Mouse (Mus musculus): Measurements from ENCODE around the gene Ryr2. TPM values are rescaled to one million over a fixed set of nuclear protein-coding genes. Genes with fewer than 3 reads are reported as not detected.

The Ryr2 gene
- polyA plus RNA-seq, 1 experiment from 2014 or later = 1.1 TPM

DNA sequence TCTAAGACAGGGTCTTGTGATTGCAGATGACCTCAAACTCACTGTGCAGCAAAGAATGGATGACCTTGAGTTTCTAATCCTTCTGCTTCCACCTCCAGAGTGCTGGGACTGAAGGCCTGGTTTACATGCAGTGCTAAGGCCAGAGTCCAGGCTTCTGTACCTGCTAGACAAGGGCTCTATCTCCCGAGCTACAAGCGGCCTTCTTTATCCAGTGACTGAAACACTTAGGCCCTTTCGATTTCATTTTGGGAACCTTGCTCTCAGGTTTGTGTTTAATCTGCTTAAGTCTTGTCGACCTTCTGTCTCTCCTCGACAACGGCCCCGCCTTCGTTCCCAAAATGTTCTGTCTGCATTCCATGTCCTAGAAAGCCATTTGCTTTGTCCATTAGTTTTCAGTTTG is 8.8 kb upstream of the Ryr2 start:
- Histone ChIP-seq H3K9me3 (no peaks in the 10 kb centered on the region), H3K4me1 (no peaks in the 10 kb centered on the region), H3K4me3 (replicated peaks) (no peak overlapping the region), H3K4me2 (no peak overlapping the region), H3K36me3 (no peaks in the 10 kb centered on the region), H3K27me3 (replicated peaks) (no peaks in the 10 kb centered on the region), H3K9ac (no peak overlapping the region), H3K27ac (no peak overlapping the region)
- ATAC-seq (ENCODE audit: insufficient read depth, low FRiP score, low read depth) = no peak
- WGBS = 82% methylated on average over 8 of the region's 8 CpGs

DNA sequence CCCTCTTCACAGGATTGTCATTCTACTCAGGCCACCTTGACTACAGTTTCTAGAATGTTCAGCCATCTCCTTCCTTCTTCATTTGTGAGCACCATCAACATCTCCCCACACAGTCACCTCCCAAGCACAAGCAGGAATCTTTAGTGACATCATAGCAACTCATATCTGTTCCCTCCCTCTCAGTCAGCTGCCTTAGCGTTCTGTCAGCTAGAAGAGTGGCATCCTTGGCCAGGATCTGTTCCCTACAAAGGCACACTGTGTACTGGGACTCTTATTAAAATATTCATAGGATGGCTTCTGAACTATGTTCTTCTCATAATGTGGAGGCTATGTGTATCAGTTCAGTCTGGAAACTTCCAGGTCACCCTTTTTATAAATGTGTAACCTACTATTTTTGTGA is 8.1 kb upstream of the Ryr2 start:
- no peak overlapping the region for H3K27ac ChIP-seq
- no peaks in the 10 kb centered on the region for H3K27me3 ChIP-seq (replicated peaks)
- ATAC-seq (ENCODE audit: insufficient read depth, low FRiP score, low read depth) = no peak
- no peaks in the 10 kb centered on the region for H3K36me3 ChIP-seq
- WGBS = 62% methylated on average over 1 of the region's 1 CpGs
- no peak overlapping the region for H3K9ac ChIP-seq
- H3K4me2 ChIP-seq = no peak overlapping the region
- no peaks in the 10 kb centered on the region for H3K9me3 ChIP-seq
- H3K4me3 ChIP-seq (replicated peaks) = no peak overlapping the region
- H3K4me1 ChIP-seq = no peaks in the 10 kb centered on the region

DNA sequence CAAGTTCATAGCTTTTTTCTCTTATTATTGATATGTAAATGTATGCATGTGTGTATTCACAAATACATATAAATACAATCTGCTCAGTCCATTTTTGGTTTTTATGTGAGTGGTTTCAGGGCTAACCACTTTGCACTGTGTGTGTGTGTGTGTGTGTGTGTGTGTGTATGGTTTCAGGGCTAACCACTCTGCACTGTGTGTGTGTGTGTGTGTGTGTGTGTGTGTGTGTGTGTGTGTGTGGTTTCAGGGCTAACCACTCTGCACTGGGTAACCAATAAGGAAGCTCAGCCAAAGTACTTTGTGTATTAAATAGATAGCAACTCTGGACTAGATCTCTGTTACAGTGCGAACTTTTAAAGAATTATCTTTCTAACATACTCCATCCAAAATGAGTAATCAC is 2.2 kb upstream of the Ryr2 start:
- Histone ChIP-seq H3K9ac (no peak overlapping the region), H3K9me3 (no peaks in the 10 kb centered on the region), H3K4me2 (no peak overlapping the region), H3K4me3 (replicated peaks) (no peak overlapping the region), H3K27me3 (replicated peaks) (peaks cover 27% of the 10 kb centered on the region), H3K36me3 (no peaks in the 10 kb centered on the region), H3K27ac (no peak overlapping the region), H3K4me1 (peaks cover 7% of the 10 kb centered on the region; the same call in 1 of the 2 replicates)
- 88% methylated on average over 1 of the region's 1 CpGs for WGBS
- no peak for ATAC-seq (ENCODE audit: insufficient read depth, low FRiP score, low read depth)

DNA sequence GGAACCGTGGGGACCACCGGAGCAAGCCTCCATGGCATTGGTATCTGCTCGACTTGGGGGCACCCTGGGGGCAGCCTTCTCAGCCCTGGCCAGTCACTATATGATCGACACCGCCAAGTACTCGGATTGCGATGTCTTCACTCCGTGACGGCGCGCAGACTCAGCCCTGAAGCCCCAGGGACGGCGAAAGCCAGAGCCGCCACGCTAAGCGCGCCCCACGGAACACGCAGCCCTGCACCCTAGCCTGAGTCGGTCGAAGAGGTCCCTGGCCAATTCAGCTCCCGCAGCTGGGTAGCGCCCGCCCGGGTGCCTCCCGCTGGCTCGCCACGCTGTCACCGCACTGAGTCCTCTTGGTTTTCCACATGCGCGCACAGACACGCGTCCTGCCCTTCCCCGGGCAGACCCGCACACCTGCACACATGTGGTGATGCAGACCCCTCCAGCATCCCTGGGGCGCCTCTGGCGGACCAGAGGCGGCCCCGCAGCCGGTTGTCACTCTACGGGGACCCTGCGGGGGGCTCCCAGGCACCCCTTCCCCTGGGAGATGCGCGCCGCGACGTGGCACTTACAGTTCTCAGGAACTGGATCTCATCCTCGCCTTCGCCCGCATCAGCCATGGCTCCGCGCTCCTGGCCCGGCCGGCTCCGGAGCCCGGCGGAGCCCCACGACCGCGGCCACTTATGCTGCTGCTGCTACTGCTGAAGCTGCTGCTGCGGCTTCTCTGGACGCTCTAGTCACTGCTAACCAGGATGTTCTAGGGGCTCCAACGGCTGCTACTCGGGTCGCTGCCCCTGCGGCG is 716 bp downstream of the Ryr2 start:
- peaks cover 27% of the 10 kb centered on the region for H3K27me3 ChIP-seq (replicated peaks)
- ATAC-seq (ENCODE audit: insufficient read depth, low FRiP score, low read depth) = peak; percentile 33; the same call in 1 of the 2 replicates

DNA sequence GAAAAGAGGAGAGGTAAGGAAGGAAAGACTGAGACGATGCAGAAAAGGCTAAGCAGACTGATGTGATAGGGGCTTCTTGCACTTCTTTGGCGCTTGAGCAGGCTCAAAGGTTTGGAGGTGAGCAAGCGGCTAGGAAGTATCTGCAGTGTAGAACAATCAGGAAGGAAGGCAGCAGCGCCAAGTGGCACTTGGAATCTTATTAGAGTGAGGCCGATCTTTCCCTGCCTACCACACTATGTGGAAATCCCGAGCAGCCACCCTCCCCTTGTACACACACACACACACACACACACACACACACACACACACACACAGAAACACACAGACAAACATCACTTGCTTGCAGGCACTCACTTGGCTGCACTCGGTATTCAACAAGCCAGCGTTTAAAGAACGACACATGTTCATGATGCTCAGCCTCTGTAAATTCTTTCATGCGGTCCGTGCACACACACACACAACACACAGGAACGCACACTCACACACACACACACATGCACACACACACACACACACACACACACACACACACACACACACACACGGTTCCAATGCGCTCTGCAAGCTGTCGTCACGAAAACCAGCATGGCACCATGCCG is 1.4 kb downstream of the Ryr2 start:
- Histone ChIP-seq H3K4me3 (replicated peaks) (peak overlapping the region; percentile 55), H3K9me3 (no peaks in the 10 kb centered on the region), H3K36me3 (no peaks in the 10 kb centered on the region), H3K27ac (no peak overlapping the region), H3K4me1 (peaks cover 7% of the 10 kb centered on the region; the same call in 1 of the 2 replicates), H3K4me2 (peak overlapping the region; percentile 91), H3K9ac (no peak overlapping the region), H3K27me3 (replicated peaks) (peaks cover 27% of the 10 kb centered on the region)
- no peak for ATAC-seq (ENCODE audit: insufficient read depth, low FRiP score, low read depth)
- 10% methylated on average over 17 of the region's 17 CpGs for WGBS

More for the DNA sequence above, 716 bp downstream of the Ryr2 start:
- Histone ChIP-seq H3K36me3 (no peaks in the 10 kb centered on the region), H3K9ac (peak overlapping the region; percentile 17), H3K4me1 (peaks cover 7% of the 10 kb centered on the region; the same call in 1 of the 2 replicates), H3K9me3 (no peaks in the 10 kb centered on the region), H3K4me2 (peak overlapping the region; percentile 91), H3K4me3 (replicated peaks) (peak overlapping the region; percentile 55), H3K27ac (no peak overlapping the region)
- WGBS = under 1% methylated on average over 67 of the region's 67 CpGs

DNA sequence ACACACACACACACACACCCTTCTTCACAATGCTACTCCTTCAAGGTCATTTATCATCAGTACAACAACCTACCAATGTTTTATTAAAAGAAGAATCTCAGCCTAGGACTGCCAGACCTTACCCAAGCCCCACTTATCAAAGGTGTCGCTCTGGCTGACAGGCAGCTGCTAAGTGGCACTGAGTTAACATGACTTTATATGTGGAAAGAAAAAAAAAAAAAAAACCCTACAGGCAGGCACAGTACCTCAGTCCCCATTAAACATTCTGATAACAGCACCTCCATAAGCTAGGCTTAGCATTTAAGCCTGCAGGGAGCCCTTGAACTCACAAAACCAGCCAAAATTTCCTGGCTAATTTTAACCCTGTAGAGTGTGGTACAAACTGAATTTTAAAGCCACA is 2.4 kb downstream of the Ryr2 start:
- H3K36me3 ChIP-seq = no peaks in the 10 kb centered on the region
- no peak overlapping the region for H3K4me2 ChIP-seq
- H3K9me3 ChIP-seq = no peaks in the 10 kb centered on the region
- H3K4me1 ChIP-seq = peaks cover 7% of the 10 kb centered on the region; the same call in 1 of the 2 replicates
- no peak overlapping the region for H3K27ac ChIP-seq
- no peak overlapping the region for H3K4me3 ChIP-seq (replicated peaks)
- no peak for ATAC-seq (ENCODE audit: insufficient read depth, low FRiP score, low read depth)
- no peak overlapping the region for H3K9ac ChIP-seq
- 26% methylated on average over 1 of the region's 1 CpGs for WGBS
- H3K27me3 ChIP-seq (replicated peaks) = peaks cover 27% of the 10 kb centered on the region

DNA sequence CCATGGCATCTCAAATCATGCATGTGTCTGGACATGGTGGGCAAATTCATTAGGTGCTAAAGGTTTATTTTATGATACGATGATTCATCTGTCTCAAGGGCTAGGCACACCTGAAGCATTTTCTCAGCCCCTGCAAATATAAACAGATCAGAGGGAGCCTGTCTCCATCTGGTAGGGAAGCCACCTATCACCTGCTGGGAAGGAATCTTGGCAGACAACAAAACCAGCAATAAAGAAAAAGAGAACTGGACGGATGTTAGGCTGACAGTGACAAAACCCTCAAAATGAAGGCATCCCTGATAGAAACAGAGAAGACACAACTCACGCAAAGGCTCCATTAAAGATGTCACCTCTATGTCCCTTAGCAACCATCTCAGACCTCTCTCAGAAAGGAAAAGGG is 3.7 kb downstream of the Ryr2 start:
- Histone ChIP-seq H3K9ac (no peak overlapping the region), H3K4me1 (peaks cover 7% of the 10 kb centered on the region; the same call in 1 of the 2 replicates), H3K27me3 (replicated peaks) (peaks cover 27% of the 10 kb centered on the region), H3K36me3 (no peaks in the 10 kb centered on the region), H3K9me3 (no peaks in the 10 kb centered on the region), H3K4me2 (no peak overlapping the region), H3K27ac (no peak overlapping the region), H3K4me3 (replicated peaks) (no peak overlapping the region)
- ATAC-seq (ENCODE audit: insufficient read depth, low FRiP score, low read depth) = no peak
- WGBS = 62% methylated on average over 3 of the region's 3 CpGs

DNA sequence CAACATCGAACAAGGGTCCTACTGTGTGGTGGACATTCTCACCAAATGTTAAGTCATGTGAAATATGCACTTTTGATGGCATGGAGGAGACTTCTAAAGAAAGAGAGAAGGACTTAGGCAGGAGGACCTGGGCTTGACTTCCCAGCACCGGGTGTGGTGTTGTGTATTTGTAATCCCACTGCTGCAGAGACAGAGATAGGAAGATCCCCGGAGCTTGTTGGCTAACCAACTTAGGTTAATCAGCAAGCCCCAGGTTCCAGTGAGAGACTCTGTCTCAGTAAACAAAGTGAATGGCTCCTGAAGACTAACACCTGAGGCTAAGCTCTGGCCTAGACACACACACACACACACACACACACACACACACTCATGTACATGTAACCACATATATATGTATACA is 7.3 kb downstream of the Ryr2 start:
- H3K9me3 ChIP-seq = no peaks in the 10 kb centered on the region
- H3K4me3 ChIP-seq (replicated peaks) = no peak overlapping the region
- 75% methylated on average over 3 of the region's 3 CpGs for WGBS
- 0 out of 2 replicates have a peak, but pooled peaks cover 2% of the 10 kb centered on the region for H3K27me3 ChIP-seq (replicated peaks)
- no peak overlapping the region for H3K4me2 ChIP-seq
- no peak overlapping the region for H3K27ac ChIP-seq
- ATAC-seq (ENCODE audit: insufficient read depth, low FRiP score, low read depth) = 0 out of 2 replicates have a peak, but pooled peaks have one; percentile 47
- no peak overlapping the region for H3K9ac ChIP-seq
- no peaks in the 10 kb centered on the region for H3K36me3 ChIP-seq
- no peaks in the 10 kb centered on the region for H3K4me1 ChIP-seq

DNA sequence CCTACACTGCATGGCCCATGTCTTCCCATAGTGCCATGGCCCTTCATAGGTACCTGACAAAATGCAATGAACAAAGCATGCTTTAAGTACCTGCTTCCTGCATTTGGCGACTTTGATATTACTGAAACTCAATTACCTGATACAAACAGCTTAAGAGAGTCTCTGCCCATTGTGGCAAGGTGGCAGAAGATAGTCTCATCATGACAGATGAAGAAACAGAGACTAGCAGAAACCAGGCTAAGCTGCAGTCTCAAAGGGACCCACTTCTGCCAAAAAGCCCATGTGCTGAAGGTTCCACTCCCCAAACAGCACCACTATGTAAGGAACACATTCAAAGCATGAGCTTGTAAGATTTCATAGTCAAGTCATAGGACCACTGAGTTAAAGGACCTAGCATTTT is 7.8 kb downstream of the Ryr2 start:
- 92% methylated on average over 1 of the region's 1 CpGs for WGBS
- Histone ChIP-seq H3K4me2 (no peak overlapping the region), H3K27me3 (replicated peaks) (no peaks in the 10 kb centered on the region), H3K36me3 (no peaks in the 10 kb centered on the region), H3K9me3 (no peaks in the 10 kb centered on the region), H3K9ac (no peak overlapping the region), H3K27ac (no peak overlapping the region), H3K4me1 (no peaks in the 10 kb centered on the region), H3K4me3 (replicated peaks) (no peak overlapping the region)
- ATAC-seq (ENCODE audit: insufficient read depth, low FRiP score, low read depth) = no peak

DNA sequence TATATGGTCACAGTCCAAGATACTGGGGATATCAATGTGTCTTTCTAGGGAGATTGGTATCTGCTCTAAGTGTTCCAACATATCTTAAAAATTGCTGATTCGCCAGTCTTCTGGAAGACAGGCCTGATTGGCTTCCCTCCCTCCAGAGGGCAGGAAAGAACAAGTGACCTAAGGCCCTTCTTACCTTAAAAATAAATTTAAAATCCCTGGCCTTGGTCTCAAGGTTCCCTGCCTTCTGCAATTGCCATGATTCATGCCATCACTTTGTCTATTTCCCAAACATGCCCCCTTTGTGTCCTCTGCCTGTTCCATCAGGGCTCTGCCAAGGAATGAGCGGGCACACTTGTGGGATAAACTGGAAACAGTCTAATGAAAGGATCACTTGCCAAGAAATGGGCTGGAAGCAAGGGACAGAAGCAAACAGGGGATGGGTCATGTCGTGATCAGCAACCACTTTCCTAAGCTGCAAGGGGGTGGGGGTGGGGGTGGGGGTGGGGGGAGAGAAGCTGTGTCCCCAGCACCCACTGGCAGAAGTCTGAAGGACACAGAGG is 10.3 kb downstream of the Ryr2 start:
- H3K9ac ChIP-seq = no peak overlapping the region
- WGBS = 77% methylated on average over 3 of the region's 3 CpGs
- H3K27ac ChIP-seq = no peak overlapping the region
- no peaks in the 10 kb centered on the region for H3K4me1 ChIP-seq
- no peak for ATAC-seq (ENCODE audit: insufficient read depth, low FRiP score, low read depth)
- no peaks in the 10 kb centered on the region for H3K9me3 ChIP-seq
- no peak overlapping the region for H3K4me2 ChIP-seq
- no peak overlapping the region for H3K4me3 ChIP-seq (replicated peaks)
- no peaks in the 10 kb centered on the region for H3K36me3 ChIP-seq
- no peaks in the 10 kb centered on the region for H3K27me3 ChIP-seq (replicated peaks)

DNA sequence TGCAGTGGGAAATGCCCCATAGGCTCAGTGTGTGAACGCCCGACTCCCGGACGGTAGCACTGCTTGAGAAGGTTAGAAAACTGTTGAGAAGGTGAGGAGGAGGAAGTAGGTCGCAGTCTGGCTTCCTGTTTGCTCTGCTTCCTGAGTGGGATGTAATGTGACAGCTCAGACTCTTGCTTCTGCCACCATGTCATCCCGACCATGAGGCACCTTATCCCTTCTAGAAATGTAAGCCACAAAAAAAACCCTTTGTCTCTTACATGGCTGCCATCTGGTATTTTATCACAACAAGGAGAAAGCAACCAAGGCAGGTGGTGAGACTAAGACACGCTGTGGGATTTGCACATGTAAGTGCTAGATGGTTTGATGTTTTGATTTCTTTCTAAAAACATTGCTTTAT is 12.2 kb downstream of the Ryr2 start:
- Histone ChIP-seq H3K36me3 (no peaks in the 10 kb centered on the region), H3K27me3 (replicated peaks) (no peaks in the 10 kb centered on the region), H3K27ac (no peak overlapping the region), H3K4me3 (replicated peaks) (no peak overlapping the region), H3K9ac (no peak overlapping the region), H3K4me1 (no peaks in the 10 kb centered on the region), H3K4me2 (no peak overlapping the region), H3K9me3 (no peaks in the 10 kb centered on the region)
- ATAC-seq (ENCODE audit: insufficient read depth, low FRiP score, low read depth) = no peak
- WGBS = 72% methylated on average over 7 of the region's 7 CpGs

DNA sequence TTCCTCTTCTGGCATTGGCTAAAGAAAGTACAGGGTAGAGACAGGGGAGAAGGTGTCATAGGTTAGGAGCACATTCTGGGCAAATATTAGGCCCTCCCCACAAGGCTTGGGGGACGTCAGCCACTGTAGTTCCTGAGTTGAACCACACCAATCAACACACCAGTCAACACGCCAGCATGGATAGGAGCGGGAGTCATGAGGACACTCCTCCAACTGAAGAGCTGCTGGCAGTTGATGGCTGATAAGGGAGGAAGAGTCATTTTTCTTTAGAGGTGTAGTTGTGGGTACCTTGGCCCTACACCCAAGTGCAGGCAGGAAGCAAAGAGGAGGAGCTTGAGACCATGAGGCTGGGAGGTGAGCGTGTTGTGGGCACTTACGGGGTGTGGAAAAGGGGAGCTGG is 13.6 kb downstream of the Ryr2 start:
- 86% methylated on average over 5 of the region's 5 CpGs for WGBS
- H3K9ac ChIP-seq = no peak overlapping the region
- H3K27me3 ChIP-seq (replicated peaks) = no peaks in the 10 kb centered on the region
- H3K36me3 ChIP-seq = no peaks in the 10 kb centered on the region
- H3K9me3 ChIP-seq = no peaks in the 10 kb centered on the region
- H3K27ac ChIP-seq = no peak overlapping the region
- H3K4me2 ChIP-seq = no peak overlapping the region
- no peak overlapping the region for H3K4me3 ChIP-seq (replicated peaks)
- no peak for ATAC-seq (ENCODE audit: insufficient read depth, low FRiP score, low read depth)
- no peaks in the 10 kb centered on the region for H3K4me1 ChIP-seq

Measured in stomach, embryonic 15.5 days (tissue).